Comparison of ENCODE assay signal across 23 mouse cellular contexts in genomic region chr13:102667401-102667800, GRCm38 (mm10).
"Had no signal": no experiment of that assay in that cellular context is flagged by ENCODE, and none has a peak within 500 bp of the region (broad histone marks: within the 10 kb centered on the region; RNA-seq: fewer than 3 reads in every experiment).

No protein-coding gene starts in this region.

- ATAC-seq: hindbrain, embryonic 16.5 days; intestine, embryonic 16.5 days had no signal

- H3K9me3 ChIP-seq: heart, embryonic 10.5 days; heart, embryonic 12.5 days; hindbrain, embryonic 10.5 days; hindbrain, embryonic 12.5 days; kidney, embryonic 15.5 days; limb, embryonic 13.5 days; limb, embryonic 15.5 days had no signal

- H3K27me3 ChIP-seq: heart, embryonic 12.5 days; hindbrain, embryonic 12.5 days; kidney, embryonic 15.5 days; limb, embryonic 13.5 days had no signal

- DNase-seq: gastrocnemius, postnatal 14 days; heart, postnatal 10 days; heart, postnatal 4 days; kidney, adult 11 months; kidney, adult 2 months; kidney, adult 9 months; kidney, postnatal 14 days; kidney, postnatal 36 days; layer of hippocampus, postnatal 36 days; left cerebral cortex, postnatal 4 days had no signal

- H3K9ac ChIP-seq: heart, embryonic 12.5 days; hindbrain, embryonic 12.5 days; hindbrain, embryonic 14.5 days; kidney, embryonic 15.5 days; limb, embryonic 13.5 days; limb, embryonic 15.5 days; liver, embryonic 14.5 days had no signal

- H3K4me3 ChIP-seq: heart, embryonic 10.5 days; heart, embryonic 12.5 days; hindbrain, embryonic 10.5 days; hindbrain, embryonic 12.5 days; kidney, embryonic 15.5 days; limb, embryonic 13.5 days; limb, embryonic 15.5 days had no signal

- H3K36me3 ChIP-seq: heart, embryonic 10.5 days; heart, embryonic 12.5 days; hindbrain, embryonic 10.5 days; hindbrain, embryonic 12.5 days; kidney, embryonic 15.5 days; limb, embryonic 13.5 days; limb, embryonic 15.5 days had no signal

- H3K27ac ChIP-seq: heart, embryonic 10.5 days; hindbrain, embryonic 10.5 days; hindbrain, embryonic 12.5 days; hindbrain, embryonic 14.5 days; kidney, embryonic 15.5 days; kidney, postnatal 0 days; limb, embryonic 13.5 days; limb, embryonic 15.5 days; liver, embryonic 14.5 days had no signal

- H3K4me2 ChIP-seq: heart, embryonic 12.5 days; hindbrain, embryonic 12.5 days; hindbrain, embryonic 14.5 days; kidney, embryonic 15.5 days; limb, embryonic 13.5 days; limb, embryonic 15.5 days; liver, embryonic 11.5 days had no signal
